Mouse (Mus musculus) embryonic fibroblast, embryonic 13.5 days (primary cell): ENCODE results near the gene Triobp. TPM values are rescaled to one million over a fixed set of nuclear protein-coding genes. Genes with fewer than 3 reads are reported as not detected.
A peak's percentile ranks its signal among the peaks of the same experiment; 100 is the strongest.

Experiments used
- H3K27ac ChIP-seq: 2 replicates; pipeline ENCODE4 v1.5.1; 2012; ENCODE audit warnings: low read length, control low read depth, inconsistent platforms; ENCODE audit not compliant: insufficient read depth
- H3K4me1 ChIP-seq: 2 replicates; pipeline ENCODE4 v1.6.1; 2011; ENCODE audit warnings: low read length; ENCODE audit not compliant: control insufficient read depth, insufficient read depth
- H3K4me3 ChIP-seq: 2 replicates; pipeline ENCODE4 v1.5.1; 2011; ENCODE audit warnings: mild to moderate bottlenecking, control low read depth, low read length; ENCODE audit not compliant: insufficient read depth
- CTCF ChIP-seq: IDR thresholded peaks from 2 replicates; pipeline ENCODE4 v1.5.1; 2011; ENCODE audit warnings: mild to moderate bottlenecking, control low read depth, low read length, moderate library complexity, borderline replicate concordance; ENCODE audit not compliant: insufficient read depth
- POLR2A ChIP-seq: IDR thresholded peaks from 2 replicates; pipeline ENCODE4 v1.6.1; 2011; ENCODE audit warnings: low read depth, mild to moderate bottlenecking, control low read depth, low read length, moderate library complexity
- polyA plus RNA-seq: library from polyadenylated mRNA; stranded (reverse); fragments of >200 nt; gene quantifications from 2 replicates; pipeline ENCODE4 v1.2.4, GENCODE M21; 2011; ENCODE audit warnings: low read depth; ENCODE audit not compliant: missing spikeins, insufficient read length

Gene Triobp
- polyA plus RNA-seq, 1 experiment: 34.2 TPM

GRCm38 (mm10) chr15:78956351-78956750 is 8.8 kb downstream of the Triobp start:
- TF ChIP-seq POLR2A: no peak
- no peak for TF ChIP-seq CTCF
- peaks cover 7% of the 10 kb centered on the region; the same call in 1 of the 2 replicates for H3K4me1 ChIP-seq
- no peak overlapping the region for H3K27ac ChIP-seq
- no peak overlapping the region for H3K4me3 ChIP-seq

GRCm38 (mm10) chr15:78957021-78957420 is 9.5 kb downstream of the Triobp start:
- no peak for TF ChIP-seq CTCF
- TF ChIP-seq POLR2A: no peak
- peaks cover 7% of the 10 kb centered on the region; the same call in 1 of the 2 replicates for H3K4me1 ChIP-seq
- no peak overlapping the region for H3K4me3 ChIP-seq
- no peak overlapping the region for H3K27ac ChIP-seq

- no peak overlapping the region for H3K4me3 ChIP-seq
- H3K4me1 ChIP-seq: peaks cover 7% of the 10 kb centered on the region; the same call in 1 of the 2 replicates
- TF ChIP-seq CTCF: no peak
- no peak overlapping the region for H3K27ac ChIP-seq
Observed at GRCm38 (mm10) chr15:78959537-78959936, 12.0 kb downstream of the Triobp start.

DNA sequence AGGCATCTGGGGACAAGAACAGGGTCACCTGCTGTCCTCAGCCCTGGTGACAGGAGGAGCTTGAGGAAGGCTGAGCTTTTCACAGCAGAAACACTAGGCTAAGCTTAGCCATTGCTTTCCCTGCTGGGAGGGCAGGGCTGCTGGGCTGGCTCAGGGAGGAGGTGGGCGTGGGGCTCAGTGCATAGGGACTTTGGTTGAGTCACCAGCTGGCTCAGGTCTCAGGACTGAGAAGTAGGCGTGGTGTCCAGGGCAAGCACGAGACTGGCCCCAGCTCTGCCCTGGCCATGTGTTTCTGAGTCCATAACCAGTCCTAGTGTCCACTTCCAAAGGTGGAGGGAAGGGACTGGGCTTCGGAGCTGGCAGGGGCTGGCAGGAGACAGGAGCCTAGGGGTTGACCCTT is 12.6 kb downstream of the Triobp start:
- Histone ChIP-seq H3K27ac (no peak overlapping the region), H3K4me1 (peaks cover 7% of the 10 kb centered on the region; the same call in 1 of the 2 replicates), H3K4me3 (no peak overlapping the region)
- TF ChIP-seq POLR2A (no peak), CTCF (no peak)

DNA sequence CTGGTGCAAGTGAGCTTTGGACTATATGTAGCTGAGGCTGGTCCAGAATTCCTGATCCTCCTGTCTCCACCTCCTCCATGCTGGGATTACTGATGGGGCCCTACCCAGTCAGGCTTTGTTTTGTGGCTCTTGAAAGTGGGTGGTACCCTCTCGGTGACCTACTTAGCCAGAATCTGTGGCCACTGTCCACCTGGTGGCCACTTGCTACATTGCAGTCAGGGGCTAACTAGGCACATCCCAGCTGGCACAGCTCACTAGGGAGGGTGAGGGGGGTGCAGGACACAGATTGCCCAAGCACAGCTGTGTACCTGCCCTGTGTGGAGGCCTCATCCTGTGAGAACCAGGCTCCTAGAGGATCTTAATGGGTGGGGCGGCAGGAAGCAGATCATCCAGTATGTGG is 15.4 kb downstream of the Triobp start:
- no peak overlapping the region for H3K4me3 ChIP-seq
- TF ChIP-seq POLR2A (no peak), CTCF (peak; percentile 78; the same call in 1 of the 2 replicates)

GRCm38 (mm10) chr15:78971626-78972025 is 24.1 kb downstream of the Triobp start:
- H3K27ac ChIP-seq: no peak overlapping the region
- TF ChIP-seq CTCF: no peak
- H3K4me3 ChIP-seq: no peak overlapping the region
- no peaks in the 10 kb centered on the region for H3K4me1 ChIP-seq

More for the DNA sequence above, 15.4 kb downstream of the Triobp start:
- peaks cover 7% of the 10 kb centered on the region; the same call in 1 of the 2 replicates for H3K4me1 ChIP-seq
- no peak overlapping the region for H3K27ac ChIP-seq

GRCm38 (mm10) chr15:78973950-78974349 is 26.4 kb downstream of the Triobp start:
- no peak overlapping the region for H3K4me3 ChIP-seq
- no peak overlapping the region for H3K27ac ChIP-seq

GRCm38 (mm10) chr15:78977676-78978159 is 30.2 kb downstream of the Triobp start:
- H3K27ac ChIP-seq: no peak overlapping the region
- no peak for TF ChIP-seq POLR2A
- no peak for TF ChIP-seq CTCF
- peaks cover 3% of the 10 kb centered on the region; the same call in 1 of the 2 replicates for H3K4me1 ChIP-seq

More at GRCm38 (mm10) chr15:78973950-78974349, 26.4 kb downstream of the Triobp start:
- TF ChIP-seq POLR2A (no peak), CTCF (peak; percentile 33; the same call in 1 of the 2 replicates)
- peaks cover 3% of the 10 kb centered on the region; the same call in 1 of the 2 replicates for H3K4me1 ChIP-seq

GRCm38 (mm10) chr15:78978875-78979274 is 31.4 kb downstream of the Triobp start:
- H3K4me3 ChIP-seq: no peak overlapping the region
- no peak for TF ChIP-seq CTCF
- TF ChIP-seq POLR2A: no peak
- no peak overlapping the region for H3K27ac ChIP-seq
- peaks cover 3% of the 10 kb centered on the region; the same call in 1 of the 2 replicates for H3K4me1 ChIP-seq

More at GRCm38 (mm10) chr15:78977676-78978159, 30.2 kb downstream of the Triobp start:
- no peak overlapping the region for H3K4me3 ChIP-seq

DNA sequence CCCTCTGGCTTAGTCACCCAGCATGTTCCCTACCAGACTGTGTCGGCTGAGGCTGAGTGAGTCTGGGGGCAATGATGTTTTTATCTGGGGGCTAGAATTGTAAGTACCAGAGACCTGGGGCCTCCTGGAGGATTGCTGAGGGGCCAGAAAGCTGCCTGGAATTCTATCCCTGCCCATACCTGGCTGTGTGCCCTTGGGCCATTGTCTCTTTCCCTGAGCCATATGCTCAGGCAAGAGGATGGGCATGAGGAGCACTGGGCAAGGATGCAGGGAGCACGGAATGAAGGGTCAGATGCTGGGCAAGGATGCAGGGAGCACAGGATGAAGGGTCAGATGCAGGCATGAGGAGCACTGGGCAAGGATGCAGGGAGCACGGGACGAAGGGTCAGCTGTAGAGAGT is 32.6 kb downstream of the Triobp start:
- no peak for TF ChIP-seq CTCF
- no peak for TF ChIP-seq POLR2A
- no peak overlapping the region for H3K27ac ChIP-seq
- H3K4me3 ChIP-seq: no peak overlapping the region
- peaks cover 6% of the 10 kb centered on the region; the same call in 1 of the 2 replicates for H3K4me1 ChIP-seq

DNA sequence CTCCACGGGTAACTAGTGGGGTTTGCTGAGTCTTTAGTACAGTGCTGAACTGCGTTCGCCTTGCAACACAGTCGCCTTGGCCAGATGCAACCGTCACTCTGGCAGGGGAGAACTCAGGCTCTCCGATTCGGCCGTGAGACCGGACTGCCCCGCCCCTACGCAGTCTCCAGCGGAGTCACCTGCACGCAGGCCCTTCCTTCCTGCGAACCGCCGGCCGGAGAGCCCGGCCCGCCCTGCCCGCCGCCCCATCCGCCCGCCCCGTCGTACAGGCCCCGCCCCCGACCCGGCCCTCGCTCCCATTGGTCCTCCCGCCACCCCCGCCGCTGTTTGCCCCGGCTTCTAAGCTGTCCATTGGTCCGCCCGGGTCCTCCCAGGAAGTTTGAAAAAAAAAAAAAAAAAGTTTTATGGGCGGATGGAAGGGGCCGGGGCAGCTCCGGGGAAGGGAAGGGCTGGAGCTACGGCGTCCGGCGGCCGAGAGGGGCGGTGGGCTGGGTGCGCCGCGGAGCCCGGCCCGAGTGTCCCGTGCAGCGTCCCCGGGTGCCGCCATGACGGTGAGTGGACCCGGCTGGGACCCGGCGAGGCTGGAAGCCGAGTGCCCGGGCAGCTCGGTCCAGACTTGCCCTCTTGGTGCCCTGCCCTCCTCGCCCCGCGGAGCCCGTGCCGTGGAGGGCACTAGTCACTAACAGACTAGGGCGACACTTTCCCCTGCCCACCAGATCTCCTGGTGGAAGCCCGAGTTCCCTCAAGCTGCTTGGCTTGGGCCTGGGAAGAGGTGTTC is 35.3 kb downstream of the Triobp start:
- H3K4me3 ChIP-seq: peak overlapping the region; percentile 82
- H3K27ac ChIP-seq: peak overlapping the region; percentile 67
- peaks cover 10% of the 10 kb centered on the region; the same call in 1 of the 2 replicates for H3K4me1 ChIP-seq
- no peak for TF ChIP-seq CTCF
- peak; percentile 84 for TF ChIP-seq POLR2A
